Mouse (Mus musculus) brown adipose tissue, adult 24 weeks (tissue): ENCODE data around the gene Ampd2. TPM values are rescaled to one million over a fixed set of nuclear protein-coding genes. Genes with fewer than 3 reads are reported as not detected.

Experiments used
- H3K27ac ChIP-seq: fragments of 200-500 bp; replicated peaks from 2 replicates; pipeline ENCODE4 v1.5.1; 2012; ENCODE audit warnings: low read depth, mild to moderate bottlenecking, low read length
- H3K4me1 ChIP-seq: fragments of 200-500 bp; 2 replicates; pipeline ENCODE4 v1.6.1; 2012; ENCODE audit warnings: low read length, mixed read lengths; ENCODE audit not compliant: control insufficient read depth, insufficient read depth, insufficient read length
- H3K4me3 ChIP-seq: fragments of 200-500 bp; 2 replicates; pipeline ENCODE4 v1.5.1; 2012; ENCODE audit warnings: low read depth, mild to moderate bottlenecking, low read length, moderate library complexity; ENCODE audit not compliant: insufficient read depth
- polyA plus RNA-seq: library from polyadenylated mRNA; stranded (reverse); fragments of >200 nt; gene quantifications from 2 replicates; pipeline ENCODE4 v1.2.4, GENCODE M21; 2012; ENCODE audit not compliant: missing spikeins, insufficient read depth, insufficient read length

Ampd2 gene
- polyA plus RNA-seq, 1 experiment = 13.5 TPM

DNA sequence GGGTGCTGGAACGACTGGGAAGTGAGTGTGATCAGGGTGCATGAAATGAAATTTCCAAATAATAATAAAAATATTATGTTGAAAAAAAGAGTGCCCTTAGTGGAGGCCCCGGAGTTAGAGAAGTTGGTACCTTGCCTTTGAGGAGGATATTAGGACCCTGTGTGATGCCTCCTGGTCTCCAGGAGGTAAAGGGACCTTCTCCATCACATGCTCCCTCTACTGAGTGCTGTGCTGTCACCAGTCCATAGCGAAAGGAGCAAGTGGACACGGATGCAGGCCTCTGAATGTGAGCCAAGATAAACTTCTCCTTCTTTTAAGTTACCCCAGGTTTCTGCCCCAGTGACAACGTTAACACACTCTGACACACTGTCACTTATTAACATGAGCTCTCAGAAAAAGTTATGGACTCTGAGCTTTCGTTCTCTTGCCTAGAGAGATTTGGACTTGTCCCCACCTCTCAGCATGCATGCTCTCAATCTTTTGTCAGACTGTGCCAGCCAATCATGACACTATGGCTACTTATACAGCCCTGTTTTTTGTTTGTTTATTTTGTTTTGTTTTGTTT, 19.0 kb downstream of the Ampd2 start:
- Histone ChIP-seq H3K4me3 (no peak overlapping the region), H3K27ac (no peak overlapping the region), H3K4me1 (no peaks in the 10 kb centered on the region)

DNA sequence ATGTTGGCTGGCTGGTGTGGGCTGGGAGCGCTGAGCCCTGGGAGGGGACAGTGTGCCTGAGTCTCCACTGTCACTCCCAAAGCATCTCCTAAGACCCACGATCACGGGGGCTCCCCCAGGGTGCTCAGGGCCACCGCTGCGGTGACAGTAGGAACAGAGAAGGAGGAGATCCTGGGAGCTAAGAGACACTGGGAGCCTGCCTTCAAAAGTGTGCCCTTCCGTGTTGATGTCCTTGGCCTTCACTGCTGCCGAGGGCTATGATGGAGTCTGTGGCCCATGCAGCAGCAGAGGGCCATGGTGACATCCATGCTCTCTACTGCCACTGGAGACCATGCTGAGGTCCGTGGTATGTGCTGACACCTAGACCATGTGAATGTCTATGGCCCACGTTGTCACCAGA, 20.9 kb downstream of the Ampd2 start:
- no peaks in the 10 kb centered on the region for H3K4me1 ChIP-seq
- H3K4me3 ChIP-seq = no peak overlapping the region
- H3K27ac ChIP-seq = no peak overlapping the region

DNA sequence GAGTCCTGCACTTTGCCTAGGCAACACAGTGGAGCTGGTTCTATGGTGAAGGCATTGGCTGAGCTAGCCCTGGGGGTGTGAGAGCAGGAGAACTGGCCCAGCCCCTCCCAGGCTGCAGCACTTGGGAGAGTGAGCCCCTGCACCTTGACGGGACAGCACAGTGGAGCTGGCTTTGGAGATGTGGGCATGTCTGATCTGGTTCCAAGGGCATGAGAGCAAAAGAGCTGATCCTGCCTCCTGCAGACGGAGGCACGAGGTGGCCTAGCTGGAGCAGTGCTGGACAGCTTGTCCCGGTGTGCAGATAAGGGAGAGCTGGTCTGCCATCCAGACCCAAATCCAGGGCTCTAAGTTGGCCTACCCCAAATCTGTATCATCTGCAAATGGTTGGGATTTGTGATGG, 21.8 kb downstream of the Ampd2 start:
- Histone ChIP-seq H3K27ac (no peak overlapping the region), H3K4me1 (no peaks in the 10 kb centered on the region)

DNA sequence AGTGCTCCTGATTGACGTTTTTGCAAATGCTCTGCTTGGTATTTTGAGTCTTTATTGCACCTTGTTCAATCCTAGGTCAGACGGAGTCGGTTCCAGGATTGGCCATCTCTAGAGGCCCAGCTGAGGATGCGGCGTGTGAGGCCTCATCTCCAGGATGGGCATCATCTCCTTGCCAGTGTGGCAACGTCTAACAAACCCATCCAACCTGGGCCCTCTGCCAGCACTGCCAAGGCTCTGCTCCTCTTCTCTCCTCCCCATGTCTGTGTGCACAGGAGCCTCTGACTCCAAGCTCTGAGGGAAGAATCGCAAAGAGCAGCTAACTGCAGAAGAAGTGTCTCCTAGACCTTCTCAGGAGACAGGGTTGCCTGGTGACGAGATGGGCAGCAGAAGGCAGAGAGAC, 23.8 kb downstream of the Ampd2 start:
- H3K4me1 ChIP-seq = no peaks in the 10 kb centered on the region
- H3K4me3 ChIP-seq = no peak overlapping the region
- no peak overlapping the region for H3K27ac ChIP-seq

More for the DNA sequence above, 21.8 kb downstream of the Ampd2 start:
- H3K4me3 ChIP-seq = no peak overlapping the region

DNA sequence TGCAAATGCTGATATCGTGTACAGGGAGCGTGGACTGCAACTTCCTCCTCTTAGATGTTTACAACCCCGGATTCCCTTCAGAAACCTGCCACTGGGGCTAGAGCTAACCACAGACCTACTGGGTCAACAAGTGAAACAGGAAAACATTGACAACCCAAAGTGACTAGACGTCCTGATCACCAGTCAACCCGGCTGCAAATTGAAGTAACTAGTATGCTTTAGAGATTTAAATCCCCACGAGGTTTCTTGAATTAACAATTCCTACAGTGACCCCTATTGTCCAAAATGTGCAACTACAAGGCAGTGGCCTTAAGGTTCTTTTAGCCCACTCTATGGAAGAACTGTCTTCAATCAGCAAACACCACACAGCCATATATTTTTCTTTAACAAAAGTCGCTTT, 25.0 kb downstream of the Ampd2 start:
- H3K4me3 ChIP-seq = peak overlapping the region; percentile 28; the same call in 1 of the 2 replicates

DNA sequence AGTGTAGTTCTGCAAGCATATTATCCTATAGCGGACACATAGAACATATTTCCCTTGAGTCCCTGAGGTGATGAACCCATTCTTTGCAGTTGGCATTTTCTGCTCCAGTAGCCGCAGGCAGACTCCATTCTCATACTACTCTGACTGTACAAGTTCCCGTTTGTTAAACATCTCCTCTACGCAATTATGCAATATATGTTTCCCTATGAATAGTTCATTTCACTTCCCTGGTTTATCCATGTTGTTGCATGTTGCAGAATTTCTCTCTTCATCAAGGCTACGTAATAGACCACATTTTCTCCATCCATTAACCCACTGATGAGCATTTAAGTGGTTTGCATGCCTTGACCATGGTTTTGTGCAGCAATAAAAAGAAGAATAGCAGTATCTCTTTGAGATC, 36.0 kb downstream of the Ampd2 start:
- Histone ChIP-seq H3K27ac (no peak overlapping the region), H3K4me1 (no peaks in the 10 kb centered on the region), H3K4me3 (no peak overlapping the region)

More for the DNA sequence above, 25.0 kb downstream of the Ampd2 start:
- no peaks in the 10 kb centered on the region for H3K4me1 ChIP-seq
- no peak overlapping the region for H3K27ac ChIP-seq

DNA sequence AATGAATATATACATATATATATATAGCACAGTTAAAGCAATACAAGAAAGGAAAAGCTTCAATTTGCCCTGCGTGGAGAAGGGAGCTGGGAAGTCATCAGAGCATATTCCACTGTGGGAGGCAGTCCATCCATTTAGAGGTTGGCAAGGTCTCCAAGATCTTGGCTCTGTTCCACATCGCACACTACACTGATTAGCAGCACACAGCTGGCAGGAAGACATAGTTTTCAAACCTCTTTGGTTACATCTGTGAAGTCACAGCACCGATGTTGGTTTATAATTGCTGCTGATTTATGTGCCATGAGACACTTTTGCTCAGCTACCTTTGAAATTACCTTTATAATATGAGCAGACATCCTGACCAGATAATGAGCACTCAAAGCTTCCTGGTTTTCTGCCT, 38.1 kb downstream of the Ampd2 start:
- no peak overlapping the region for H3K4me3 ChIP-seq
- no peak overlapping the region for H3K27ac ChIP-seq
- no peaks in the 10 kb centered on the region for H3K4me1 ChIP-seq

DNA sequence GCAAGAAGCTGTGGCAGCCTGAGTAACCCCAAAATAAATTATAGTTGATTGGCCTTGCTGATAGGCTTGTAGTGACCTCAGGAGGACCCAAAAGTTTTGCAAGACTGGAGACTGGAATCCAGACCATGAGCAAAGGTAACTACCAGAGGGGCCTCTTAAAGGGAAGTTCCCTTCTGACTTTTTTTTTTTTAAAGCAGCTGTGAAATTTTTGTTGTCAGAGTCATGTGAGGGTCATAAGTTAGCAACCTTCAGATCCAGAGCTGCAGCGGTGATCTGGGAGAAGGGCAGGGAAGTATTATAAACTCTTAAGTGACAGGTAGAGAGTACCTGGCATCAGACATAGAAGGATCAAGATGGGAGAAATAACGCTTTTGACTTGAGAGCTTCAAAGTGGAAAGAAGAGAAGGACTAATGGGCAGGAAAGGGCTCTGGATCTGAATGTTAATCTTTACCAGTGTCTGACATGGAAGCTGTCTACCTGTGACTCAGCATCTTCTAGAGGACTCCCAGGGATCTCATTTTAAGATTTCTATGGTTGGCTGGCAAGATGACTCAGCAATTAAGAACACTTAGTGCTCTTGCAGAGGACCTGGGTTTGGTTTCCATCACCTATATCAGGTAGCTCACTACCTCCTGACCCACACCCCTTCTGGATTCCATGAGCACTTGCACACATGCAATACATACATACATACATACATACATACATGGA, 39.4 kb downstream of the Ampd2 start:
- no peaks in the 10 kb centered on the region for H3K4me1 ChIP-seq
- H3K4me3 ChIP-seq = no peak overlapping the region
- no peak overlapping the region for H3K27ac ChIP-seq

DNA sequence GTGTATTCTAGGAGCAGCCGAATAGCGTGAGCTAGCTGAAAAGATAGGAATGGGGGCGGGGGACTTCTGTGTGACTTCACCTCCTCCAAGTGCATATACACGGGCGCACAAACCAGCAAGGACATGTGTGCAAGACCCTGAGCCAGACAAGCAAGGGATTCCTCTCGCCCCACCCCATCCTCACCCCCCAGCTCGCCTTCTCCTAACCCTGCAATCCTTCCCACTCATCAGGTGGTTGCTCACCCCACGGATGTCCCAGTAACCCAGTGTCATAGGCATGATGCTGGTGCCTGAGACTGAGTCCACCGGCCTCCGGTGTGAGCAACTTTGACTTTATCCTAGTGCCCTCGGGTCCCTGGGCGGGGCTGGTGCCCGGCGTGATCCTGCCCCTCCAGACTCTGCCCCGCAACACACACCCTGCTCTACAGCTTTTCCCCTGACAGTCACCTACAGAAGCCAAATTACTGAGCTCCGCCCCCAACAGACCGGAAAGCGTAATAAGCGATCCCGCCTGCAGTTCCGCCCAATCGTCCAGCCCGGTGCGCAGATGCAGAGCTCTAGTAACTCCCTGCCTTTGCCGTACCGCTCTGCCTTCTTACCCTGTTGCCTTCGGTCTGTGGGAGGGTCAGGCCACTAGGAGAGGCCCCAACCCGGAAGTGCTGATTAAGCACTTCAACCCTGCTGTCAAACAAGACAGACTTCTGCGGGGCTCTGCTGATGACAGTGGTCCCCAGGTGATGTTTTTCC, 41.9 kb downstream of the Ampd2 start, which contains the start of gene Gstm4:
TSS of gene Gstm4 (minus strand) at position 501 of the 747 bp plus-strand sequence.
- peak within 1 kb of the TSS; percentile 35 for H3K27ac ChIP-seq
- no peaks in the 10 kb centered on the region for H3K4me1 ChIP-seq

DNA sequence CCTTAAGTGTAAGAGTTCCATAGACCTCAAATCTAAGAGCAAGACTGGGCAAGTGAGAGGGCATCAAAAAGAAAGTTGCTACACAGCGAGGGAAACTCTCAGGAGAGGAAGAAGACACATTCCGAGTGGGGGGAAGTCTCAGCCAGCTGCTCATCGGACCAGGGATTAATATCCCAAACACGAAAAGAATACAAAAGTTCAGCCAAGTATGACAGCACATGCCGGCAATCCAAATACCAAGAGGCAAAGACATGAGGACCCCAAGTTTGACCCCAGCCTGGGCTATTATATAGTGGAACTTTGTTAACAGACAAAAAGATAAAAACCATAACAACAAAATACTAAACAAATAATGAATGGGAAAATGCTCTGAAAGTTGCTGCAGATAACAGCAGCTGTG, 53.3 kb downstream of the Ampd2 start:
- Histone ChIP-seq H3K4me1 (no peaks in the 10 kb centered on the region), H3K4me3 (no peak overlapping the region), H3K27ac (no peak overlapping the region)

More for the DNA sequence above, 41.9 kb downstream of the Ampd2 start, which contains the start of gene Gstm4:
- peak within 1 kb of the TSS; percentile 73 for H3K4me3 ChIP-seq

DNA sequence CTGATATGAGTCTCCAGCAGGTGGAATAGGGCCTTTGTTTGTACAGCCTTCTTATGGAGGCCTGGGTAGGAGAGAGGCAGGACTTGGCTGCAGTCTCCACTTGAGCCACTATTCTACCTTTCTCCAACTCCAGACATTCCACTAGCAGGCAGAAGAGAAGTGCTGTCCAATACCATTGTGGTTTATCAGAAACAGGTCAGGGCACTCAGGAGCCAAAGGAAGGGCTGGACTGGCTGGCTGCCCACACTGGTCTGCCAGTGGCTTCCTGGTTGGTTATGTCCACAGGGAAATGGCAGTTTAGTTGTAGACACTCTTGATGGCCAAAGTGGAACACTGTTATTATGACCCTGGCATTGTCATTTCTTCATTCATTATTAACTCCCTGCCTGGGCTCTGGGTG, 54.3 kb downstream of the Ampd2 start:
- Histone ChIP-seq H3K4me1 (no peaks in the 10 kb centered on the region), H3K4me3 (no peak overlapping the region), H3K27ac (no peak overlapping the region)

DNA sequence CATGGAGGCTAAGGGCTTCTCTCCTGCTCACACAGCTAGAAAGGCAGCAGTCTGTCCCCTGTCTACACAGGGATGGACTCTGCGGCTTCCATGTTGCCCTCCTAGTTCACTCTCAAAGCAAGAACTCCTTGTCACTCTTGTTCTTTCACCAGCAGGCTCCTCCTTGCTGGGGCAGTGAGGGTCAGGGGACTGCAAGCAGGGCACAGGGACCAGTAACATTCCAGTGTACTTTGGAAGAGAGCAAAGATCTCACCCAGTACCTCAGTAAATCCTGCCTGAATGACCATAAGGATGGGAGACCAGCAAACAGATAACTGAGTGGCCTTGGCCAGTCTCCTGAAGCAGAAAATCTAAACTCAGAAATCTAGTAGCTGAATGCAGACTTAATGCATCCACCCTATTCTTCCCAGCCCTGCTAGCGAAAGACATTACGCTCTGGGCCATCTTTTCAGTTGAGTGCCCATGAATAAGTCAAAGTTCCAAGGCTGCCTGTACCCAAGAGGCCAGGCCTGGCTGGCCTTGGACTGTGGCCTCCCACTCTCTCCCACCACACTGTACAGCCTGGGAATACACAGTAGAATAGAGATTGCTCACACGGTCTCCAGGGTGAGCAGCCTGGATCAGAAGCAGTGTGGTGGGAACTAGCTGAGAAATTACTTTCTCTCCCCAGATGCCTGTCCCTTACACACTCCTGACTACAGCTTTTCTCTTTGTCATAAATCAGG, 57.6 kb downstream of the Ampd2 start:
- H3K4me1 ChIP-seq = no peaks in the 10 kb centered on the region
- H3K27ac ChIP-seq = no peak overlapping the region
- no peak overlapping the region for H3K4me3 ChIP-seq

DNA sequence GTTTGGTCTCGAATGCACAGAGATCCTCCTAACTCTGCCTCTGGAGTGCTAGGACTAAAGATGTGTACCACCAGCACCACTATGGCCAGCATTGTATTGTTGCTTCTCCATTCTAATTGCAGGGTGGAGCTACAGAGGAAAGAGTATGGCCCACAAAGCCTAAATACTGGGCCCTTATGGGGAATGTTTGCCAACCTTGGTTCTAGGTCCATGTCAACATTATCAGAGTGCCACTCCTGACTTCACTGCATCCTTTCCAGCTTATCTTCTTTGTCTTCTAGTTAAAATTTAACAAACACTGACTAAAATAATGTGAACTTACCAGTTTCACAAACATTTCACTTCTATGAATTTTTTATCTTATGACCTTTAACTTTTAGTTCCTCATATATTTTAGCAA, 59.9 kb downstream of the Ampd2 start:
- Histone ChIP-seq H3K27ac (no peak overlapping the region), H3K4me1 (peaks cover 3% of the 10 kb centered on the region; the same call in 1 of the 2 replicates), H3K4me3 (no peak overlapping the region)

DNA sequence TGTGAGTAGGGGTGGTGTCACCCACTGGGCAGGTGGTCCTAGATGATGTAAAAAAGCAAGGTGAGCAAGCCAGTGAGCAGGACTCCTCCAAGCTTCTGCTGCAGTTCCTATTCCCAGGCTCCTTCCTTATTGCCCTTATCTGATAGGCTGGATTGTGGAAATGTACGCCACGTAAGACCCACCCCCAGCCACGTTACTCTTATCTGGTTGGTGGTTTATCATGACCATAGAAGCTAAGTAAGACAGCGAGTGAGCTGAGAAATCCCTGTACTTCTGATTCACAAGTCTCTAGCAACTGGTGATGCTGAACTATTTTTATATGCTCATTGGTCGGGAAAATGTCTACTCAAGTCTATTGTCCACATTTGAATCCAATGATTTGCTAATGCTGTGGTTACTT, 60.4 kb downstream of the Ampd2 start:
- Histone ChIP-seq H3K27ac (no peak overlapping the region), H3K4me3 (no peak overlapping the region), H3K4me1 (peaks cover 3% of the 10 kb centered on the region; the same call in 1 of the 2 replicates)

DNA sequence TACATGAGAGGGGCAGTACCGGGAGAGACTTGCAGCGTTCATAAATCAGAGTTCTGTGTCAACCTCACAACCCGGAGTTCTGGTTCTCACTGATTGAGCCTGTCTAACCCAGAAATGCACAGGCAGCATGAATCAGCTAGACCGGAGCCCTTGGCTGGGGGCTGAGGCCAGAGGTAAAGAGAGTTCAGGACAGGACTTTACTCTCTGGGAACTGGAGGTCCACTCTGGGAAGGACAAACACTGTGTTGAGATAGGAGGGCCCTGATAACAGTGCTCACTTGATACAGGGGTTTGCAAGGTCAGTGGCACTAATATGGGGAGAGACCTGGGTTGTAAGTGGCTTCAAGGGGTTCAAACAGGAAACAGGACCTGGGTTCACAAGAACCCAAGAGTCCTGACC, 61.1 kb downstream of the Ampd2 start:
- H3K27ac ChIP-seq = no peak overlapping the region
- H3K4me3 ChIP-seq = no peak overlapping the region
- H3K4me1 ChIP-seq = peaks cover 3% of the 10 kb centered on the region; the same call in 1 of the 2 replicates
